In genomic region chr8:13413823-13414390, GRCm38 (mm10) we compare ENCODE assay signal across 19 mouse cellular contexts. TPM values are rescaled to one million over a fixed set of nuclear protein-coding genes. Genes with fewer than 3 reads are reported as not detected.
DNase-seq lines count a peak whose midpoint lies in the region; ATAC-seq and TF ChIP-seq lines count a peak whose summit lies in the region.
"Had no signal": no experiment of that assay in that cellular context is flagged by ENCODE, and none has a peak within 500 bp of the region (broad histone marks: within the 10 kb centered on the region; RNA-seq: fewer than 3 reads in every experiment).

No protein-coding gene starts in this region.

- WGBS in kidney, embryonic 15.5 days, result 34% methylated on average over 12 of the region's 12 CpGs
- WGBS in lung, postnatal 0 days, result 32% methylated on average over 12 of the region's 12 CpGs
- WGBS in lung, adult 2 months, result 36% methylated on average over 12 of the region's 12 CpGs

- H3K36me3 ChIP-seq in kidney, embryonic 15.5 days, result no peaks in the 10 kb centered on the region
- no peaks in the 10 kb centered on the region for H3K36me3 ChIP-seq in lung, postnatal 0 days (ENCODE audit: insufficient read depth, low read length)
- H3K36me3 ChIP-seq: forebrain, embryonic 10.5 days; G1E; limb, embryonic 12.5 days; liver, embryonic 15.5 days; midbrain, embryonic 10.5 days had no signal

- no peak overlapping the region for H3K27ac ChIP-seq in kidney, embryonic 15.5 days
- H3K27ac ChIP-seq in lung, postnatal 0 days (ENCODE audit: low read length), result no peak overlapping the region
- H3K27ac ChIP-seq: forebrain, embryonic 10.5 days; limb, embryonic 12.5 days; liver, embryonic 15.5 days; macrophage; midbrain, embryonic 10.5 days; stomach, postnatal 0 days had no signal

- H3K27me3 ChIP-seq in kidney, embryonic 15.5 days, result no peaks in the 10 kb centered on the region
- H3K27me3 ChIP-seq in lung, postnatal 0 days (replicated peaks; ENCODE audit: insufficient read depth, low read length), result no peaks in the 10 kb centered on the region
- H3K27me3 ChIP-seq: liver, embryonic 15.5 days had no signal

- no peak for TF ChIP-seq POLR2A in lung, adult 2 months (IDR thresholded peaks at IDR 0.05; ENCODE audit: borderline replicate concordance, extremely low read depth, low read depth, low read length)

- peaks cover 6% of the 10 kb centered on the region; the same call in 1 of the 2 replicates for H3K4me1 ChIP-seq in kidney, embryonic 15.5 days
- no peaks in the 10 kb centered on the region for H3K4me1 ChIP-seq in lung, postnatal 0 days (ENCODE audit: insufficient read depth, low read depth, low read length)
- no peaks in the 10 kb centered on the region for H3K4me1 ChIP-seq in lung, adult 2 months (ENCODE audit: control insufficient read depth, insufficient read depth, low read length)
- H3K4me1 ChIP-seq: forebrain, embryonic 10.5 days; limb, embryonic 12.5 days; liver, embryonic 15.5 days; midbrain, embryonic 10.5 days had no signal

- no peak for TF ChIP-seq CTCF in lung, postnatal 0 days (IDR thresholded peaks at IDR 0.05)
- TF ChIP-seq CTCF in lung, adult 2 months (IDR thresholded peaks at IDR 0.05; ENCODE audit: insufficient read depth, low read length), result no peak

- H3K4me3 ChIP-seq in kidney, embryonic 15.5 days (replicated peaks), result no peak overlapping the region
- no peak overlapping the region for H3K4me3 ChIP-seq in lung, postnatal 0 days (ENCODE audit: low read depth, low read length)
- no peak overlapping the region for H3K4me3 ChIP-seq in lung, adult 2 months (replicated peaks; ENCODE audit: extremely low read depth, low read depth, low read length)
- H3K4me3 ChIP-seq: forebrain, embryonic 10.5 days; limb, embryonic 12.5 days; liver, embryonic 15.5 days; midbrain, embryonic 10.5 days had no signal

- peak; percentile 15 for DNase-seq in embryo, embryonic 11 days
- no peak for DNase-seq in embryo, embryonic 10 days (ENCODE audit: low spot score)
- DNase-seq in kidney, adult 18-20 months, result no peak
- no peak for DNase-seq in lung, postnatal 0 days (ENCODE audit: low spot score)
- DNase-seq in lung, adult 2 months, result no peak
- DNase-seq in thymus, postnatal 10 days (ENCODE audit: low spot score in 2 of 2), result peak; percentile 29 to 38
- no peak for DNase-seq in right cerebral cortex, postnatal 10 days (ENCODE audit: low spot score in 2 of 2)

- no peak overlapping the region for H3K4me2 ChIP-seq in kidney, embryonic 15.5 days
- no peak overlapping the region for H3K4me2 ChIP-seq in lung, postnatal 0 days (replicated peaks; ENCODE audit: low read depth, low read length)
- H3K4me2 ChIP-seq: limb, embryonic 12.5 days; liver, embryonic 15.5 days had no signal

- no peak overlapping the region for H3K9ac ChIP-seq in kidney, embryonic 15.5 days
- no peak overlapping the region for H3K9ac ChIP-seq in lung, postnatal 0 days (replicated peaks; ENCODE audit: low read depth)
- H3K9ac ChIP-seq: forebrain, postnatal 0 days; limb, embryonic 12.5 days; liver, embryonic 15.5 days had no signal

- ATAC-seq in kidney, embryonic 15.5 days (replicated peaks; ENCODE audit: low FRiP score), result 0 out of 2 replicates have a peak, but pooled peaks have one; percentile 34
- ATAC-seq in lung, postnatal 0 days, result peak; percentile 32; the same call in 1 of the 2 replicates

- TF ChIP-seq EP300 in lung, postnatal 0 days (IDR thresholded peaks at IDR 0.05), result no peak

- no peaks in the 10 kb centered on the region for H3K9me3 ChIP-seq in kidney, embryonic 15.5 days (replicated peaks)
- no peaks in the 10 kb centered on the region for H3K9me3 ChIP-seq in lung, postnatal 0 days (ENCODE audit: low read length)
- H3K9me3 ChIP-seq: forebrain, embryonic 10.5 days; G1E; limb, embryonic 12.5 days; liver, embryonic 15.5 days; midbrain, embryonic 10.5 days had no signal

RNA-seq across cellular contexts. Expression of gene Grk1, which starts 9.0 kb away (rescaled TPM):
- polyA plus RNA-seq in kidney, embryonic 15.5 days (2015; fragmentation: Nextera tagmentation; extraction: Ambion mirVana), result not detected in 2 replicates
- polyA plus RNA-seq in lung, postnatal 0 days (2015; fragmentation: Nextera tagmentation; extraction: Ambion mirVana), result not detected in 2 replicates
- not detected in 2 replicates for polyA plus RNA-seq in lung, adult 2 months (2012; rRNA removed)
- polyA plus RNA-seq: gonadal fat pad, adult 2 months; heart, embryonic 14.5 days; large intestine, adult 2 months; liver, embryonic 15.5 days; macrophage; midbrain, embryonic 10.5 days; stomach, postnatal 0 days had no signal

RNA-seq across cellular contexts. Expression of gene Atp4b, which starts 17.3 kb away (rescaled TPM):
- not detected in 2 replicates for polyA plus RNA-seq in kidney, embryonic 15.5 days (2015; fragmentation: Nextera tagmentation; extraction: Ambion mirVana)
- not detected in 2 replicates for polyA plus RNA-seq in lung, postnatal 0 days (2015; fragmentation: Nextera tagmentation; extraction: Ambion mirVana)
- 0.49 TPM in 1 of 2 replicates, not detected in the other for polyA plus RNA-seq in lung, adult 2 months (2012; rRNA removed)
- polyA plus RNA-seq: forebrain, postnatal 0 days; G1E; heart, embryonic 14.5 days; limb, embryonic 12.5 days; liver, embryonic 15.5 days; macrophage; midbrain, embryonic 10.5 days had no signal

RNA-seq across cellular contexts. Expression of gene Tmem255b, which starts 21.1 kb away (rescaled TPM):
- 0.62 and 1.2 TPM in 2 replicates for polyA plus RNA-seq in kidney, embryonic 15.5 days (2015; fragmentation: Nextera tagmentation; extraction: Ambion mirVana)
- polyA plus RNA-seq in lung, postnatal 0 days (2015; fragmentation: Nextera tagmentation; extraction: Ambion mirVana), result 0.57 and 1.2 TPM in 2 replicates
- 5.5 and 7.3 TPM in 2 replicates for polyA plus RNA-seq in lung, adult 2 months (2012; rRNA removed)
- polyA plus RNA-seq: G1E; liver, embryonic 15.5 days; macrophage had no signal

Comparison
In these comparisons a context has a peak if more than half of its experiments do, and no peak if none do; other contexts are left out.
1. DNase-seq: peak in embryo, embryonic 11 days (single experiment) and thymus, postnatal 10 days (2 of 2); none in embryo, embryonic 10 days (single experiment), kidney, adult 18-20 months (single experiment), lung, postnatal 0 days (single experiment), lung, adult 2 months (single experiment) and right cerebral cortex, postnatal 10 days (0 of 2).